Mouse (Mus musculus) limb, embryonic 14.5 days (tissue): Measurements from ENCODE around the gene Strip1. TPM values are rescaled to one million over a fixed set of nuclear protein-coding genes. Genes with fewer than 3 reads are reported as not detected.

ENCODE experiments used
- ATAC-seq: fragments of 200-750 bp; cut with Nextera tagmentation; 2 replicates; pipeline ENCODE4 v1.8.0; 2017; ENCODE audit warnings: low read depth, moderate number of reproducible peaks, moderate TSS enrichment; ENCODE audit not compliant: low FRiP score
- DNase-seq: peaks from one replicate; pipeline ENCODE4 v3.0.0-alpha.2; 2015; ENCODE audit warnings: low spot score
- H3K27ac ChIP-seq: fragments of 300-500 bp; sonication (generic); replicated peaks from 2 replicates; pipeline ENCODE4 v1.5.1; 2014; ENCODE audit warnings: low read depth, mild to moderate bottlenecking, low read length, moderate library complexity, mixed read lengths
- H3K27me3 ChIP-seq: fragments of 300-500 bp; sonication (generic); 2 replicates; pipeline ENCODE4 v1.6.1; 2014; ENCODE audit warnings: low read length, mixed read lengths; ENCODE audit not compliant: control insufficient read depth, insufficient read depth
- H3K36me3 ChIP-seq: fragments of 300-500 bp; sonication (generic); 2 replicates; pipeline ENCODE4 v1.6.1; 2014; ENCODE audit warnings: mild to moderate bottlenecking, low read length, moderate library complexity, mixed read lengths; ENCODE audit not compliant: control insufficient read depth, insufficient read depth
- H3K4me1 ChIP-seq: fragments of 300-500 bp; sonication (generic); 2 replicates; pipeline ENCODE4 v1.6.1; 2014; ENCODE audit warnings: antibody characterized with exemption, low read length, mixed read lengths; ENCODE audit not compliant: control insufficient read depth, insufficient read depth
- H3K4me2 ChIP-seq: fragments of 300-500 bp; sonication (generic); replicated peaks from 2 replicates; pipeline ENCODE4 v1.6.1; 2014; ENCODE audit warnings: low read depth, mild to moderate bottlenecking, low read length, moderate library complexity; ENCODE audit not compliant: severe bottlenecking
- H3K4me3 ChIP-seq: fragments of 300-500 bp; sonication (generic); replicated peaks from 2 replicates; pipeline ENCODE4 v1.5.1; 2014; ENCODE audit warnings: low read length
- H3K9ac ChIP-seq: fragments of 300-500 bp; sonication (generic); 2 replicates; pipeline ENCODE4 v1.6.1; 2014; ENCODE audit warnings: mild to moderate bottlenecking, low read depth, low read length, moderate library complexity; ENCODE audit not compliant: severe bottlenecking
- H3K9me3 ChIP-seq: fragments of 300-500 bp; sonication (generic); 2 replicates; pipeline ENCODE4 v1.6.1; 2016; ENCODE audit warnings: low read length; ENCODE audit not compliant: control insufficient read depth
- POLR2A ChIP-seq: fragments of 200-500 bp; IDR thresholded peaks from 2 replicates; pipeline ENCODE4 v1.8.0; 2012; ENCODE audit warnings: inconsistent platforms, mild to moderate bottlenecking, moderate library complexity, borderline replicate concordance; ENCODE audit not compliant: insufficient read depth, insufficient read length; ENCODE audit errors: extremely low read depth
- WGBS: fragments of 180-500 bp; shearing (Covaris S2); extraction: QIAGEN DNeasy Blood & Tissue Kit; methylation state at CpG from one replicate; pipeline ENCODE4 v1.1.7; 2014; 5-methylcytosine and 5-hydroxymethylcytosine counted together
- polyA plus RNA-seq, 2 experiments: library from polyadenylated mRNA; depleted of rRNA in 1 of 2; stranded (reverse) in 1 of 2; unstranded in 1 of 2; fragments of >200 nt; fragmentation: Nextera tagmentation in 1 of 2; extraction: Ambion mirVana in 1 of 2; gene quantifications; 2 replicates each; pipeline versions ENCODE4 v1.2.1 to v1.2.3; 2012 to 2014

The Strip1 gene
- polyA plus RNA-seq (2012; rRNA removed) (74.1 and 78.5 TPM in 2 replicates), polyA plus RNA-seq (2014; fragmentation: Nextera tagmentation; extraction: Ambion mirVana) (59.7 and 71.9 TPM in 2 replicates)

- Histone ChIP-seq H3K4me2 (peak within 1 kb of the TSS; percentile 68), H3K4me1 (peaks cover 7% of the 10 kb centered on the region), H3K36me3 (peaks cover 30% of the 10 kb centered on the region), H3K9me3 (no peaks in the 10 kb centered on the region), H3K4me3 (peak within 1 kb of the TSS; percentile 99), H3K9ac (peak within 1 kb of the TSS; percentile 96), H3K27ac (peak within 1 kb of the TSS; percentile 83), H3K27me3 (no peaks in the 10 kb centered on the region)
- TF ChIP-seq POLR2A: peak; percentile 82; the same call in 1 of the 2 replicates
- under 1% methylated on average over 27 of the region's 35 CpGs for WGBS
- DNase-seq (peak; percentile 97), ATAC-seq (peak; percentile 99)
Observed at GRCm38 (mm10) chr3:107631523-107631958, at the start of gene Strip1. Gene Strip1 (minus strand): TSS chr3:107631694.

GRCm38 (mm10) chr3:107680790-107681576 is 49.5 kb upstream of the Strip1 start:
- WGBS: 15% methylated on average over 7 of the region's 7 CpGs
- peaks cover 42% of the 10 kb centered on the region for H3K4me1 ChIP-seq
- ATAC-seq: peak; percentile 60; the same call in 1 of the 2 replicates
- DNase-seq: peak; percentile 76
- no peak overlapping the region for H3K4me3 ChIP-seq
- no peaks in the 10 kb centered on the region for H3K9me3 ChIP-seq
- H3K9ac ChIP-seq: no peak overlapping the region
- H3K4me2 ChIP-seq: peak overlapping the region; percentile 27
- TF ChIP-seq POLR2A: no peak
- peak overlapping the region; percentile 52 for H3K27ac ChIP-seq
- H3K27me3 ChIP-seq: no peaks in the 10 kb centered on the region
- peaks cover 12% of the 10 kb centered on the region for H3K36me3 ChIP-seq

GRCm38 (mm10) chr3:107671509-107671908 is 40.0 kb upstream of the Strip1 start:
- Histone ChIP-seq H3K9ac (no peak overlapping the region), H3K27me3 (no peaks in the 10 kb centered on the region), H3K9me3 (no peaks in the 10 kb centered on the region), H3K4me2 (no peak overlapping the region), H3K36me3 (peaks cover 83% of the 10 kb centered on the region), H3K4me1 (no peaks in the 10 kb centered on the region), H3K4me3 (no peak overlapping the region), H3K27ac (no peak overlapping the region)
- no peak for TF ChIP-seq POLR2A
- ATAC-seq: no peak
- 90% methylated on average over 2 of the region's 2 CpGs for WGBS
- DNase-seq: no peak

- no peak overlapping the region for H3K4me3 ChIP-seq
- H3K4me1 ChIP-seq: no peaks in the 10 kb centered on the region
- peaks cover 85% of the 10 kb centered on the region for H3K36me3 ChIP-seq
- no peak for TF ChIP-seq POLR2A
- whole genome bisulfite sequencing: 83% methylated on average over 4 of the region's 4 CpGs
- no peak overlapping the region for H3K9ac ChIP-seq
- ATAC-seq: no peak
- no peaks in the 10 kb centered on the region for H3K9me3 ChIP-seq
- H3K27me3 ChIP-seq: no peaks in the 10 kb centered on the region
- no peak for DNase-seq
- no peak overlapping the region for H3K4me2 ChIP-seq
- H3K27ac ChIP-seq: no peak overlapping the region
Observed at GRCm38 (mm10) chr3:107670500-107670899, 39.0 kb upstream of the Strip1 start.

GRCm38 (mm10) chr3:107668786-107669185 is 37.3 kb upstream of the Strip1 start:
- peaks cover 85% of the 10 kb centered on the region for H3K36me3 ChIP-seq
- WGBS: 80% methylated on average over 7 of the region's 7 CpGs

More at GRCm38 (mm10) chr3:107668786-107669185, 37.3 kb upstream of the Strip1 start:
- no peak overlapping the region for H3K4me2 ChIP-seq
- H3K4me1 ChIP-seq: no peaks in the 10 kb centered on the region
- H3K27ac ChIP-seq: no peak overlapping the region
- no peaks in the 10 kb centered on the region for H3K9me3 ChIP-seq
- no peak for TF ChIP-seq POLR2A
- ATAC-seq: no peak
- no peaks in the 10 kb centered on the region for H3K27me3 ChIP-seq
- H3K9ac ChIP-seq: no peak overlapping the region
- DNase-seq: no peak
- H3K4me3 ChIP-seq: no peak overlapping the region
